Mouse (Mus musculus) forebrain, embryonic 13.5 days (tissue): ENCODE results near the gene Sh2d3c. TPM values are rescaled to one million over a fixed set of nuclear protein-coding genes. Genes with fewer than 3 reads are reported as not detected.

Experiments used
- ATAC-seq: fragments of 200-750 bp; cut with Nextera tagmentation; 2 replicates; pipeline ENCODE4 v1.8.0; 2017
- H3K27ac ChIP-seq: fragments of 300-500 bp; sonication (generic); 2 replicates; pipeline ENCODE4 v1.5.1; 2015; ENCODE audit warnings: inconsistent platforms, mild to moderate bottlenecking, moderate library complexity
- H3K27me3 ChIP-seq: fragments of 300-500 bp; sonication (generic); 2 replicates; pipeline ENCODE4 v1.6.1; 2015; ENCODE audit warnings: mild to moderate bottlenecking, inconsistent platforms
- H3K36me3 ChIP-seq: fragments of 300-500 bp; sonication (generic); 2 replicates; pipeline ENCODE4 v1.6.1; 2015; ENCODE audit warnings: mild to moderate bottlenecking, inconsistent platforms; ENCODE audit not compliant: poor library complexity, severe bottlenecking
- H3K4me1 ChIP-seq: fragments of 300-500 bp; sonication (generic); 2 replicates; pipeline ENCODE4 v1.6.1; 2015; ENCODE audit warnings: inconsistent platforms
- H3K4me2 ChIP-seq: fragments of 300-500 bp; sonication (generic); 2 replicates; pipeline ENCODE4 v1.6.1; 2015; ENCODE audit warnings: inconsistent platforms, mild to moderate bottlenecking, moderate library complexity
- H3K4me3 ChIP-seq: fragments of 300-500 bp; sonication (generic); 2 replicates; pipeline ENCODE4 v1.5.1; 2015; ENCODE audit warnings: mild to moderate bottlenecking, inconsistent platforms
- H3K9ac ChIP-seq: fragments of 300-500 bp; sonication (generic); 2 replicates; pipeline ENCODE4 v1.6.1; 2015; ENCODE audit warnings: mild to moderate bottlenecking, inconsistent platforms
- H3K9me3 ChIP-seq: fragments of 300-500 bp; sonication (generic); replicated peaks from 2 replicates; pipeline ENCODE4 v1.6.1; 2016; ENCODE audit warnings: inconsistent platforms
- WGBS: fragments of 180-500 bp; shearing (Covaris S2); methylation state at CpG from one replicate; pipeline ENCODE4 v1.1.7; 2015; 5-methylcytosine and 5-hydroxymethylcytosine counted together
- polyA plus RNA-seq: library from polyadenylated mRNA; unstranded; fragments of >200 nt; fragmentation: Nextera tagmentation; extraction: Ambion mirVana; gene quantifications from 2 replicates; pipeline ENCODE4 v1.2.1, GENCODE M21; 2015

The Sh2d3c gene
- polyA plus RNA-seq, result 23.5 and 29.2 TPM in 2 replicates

DNA sequence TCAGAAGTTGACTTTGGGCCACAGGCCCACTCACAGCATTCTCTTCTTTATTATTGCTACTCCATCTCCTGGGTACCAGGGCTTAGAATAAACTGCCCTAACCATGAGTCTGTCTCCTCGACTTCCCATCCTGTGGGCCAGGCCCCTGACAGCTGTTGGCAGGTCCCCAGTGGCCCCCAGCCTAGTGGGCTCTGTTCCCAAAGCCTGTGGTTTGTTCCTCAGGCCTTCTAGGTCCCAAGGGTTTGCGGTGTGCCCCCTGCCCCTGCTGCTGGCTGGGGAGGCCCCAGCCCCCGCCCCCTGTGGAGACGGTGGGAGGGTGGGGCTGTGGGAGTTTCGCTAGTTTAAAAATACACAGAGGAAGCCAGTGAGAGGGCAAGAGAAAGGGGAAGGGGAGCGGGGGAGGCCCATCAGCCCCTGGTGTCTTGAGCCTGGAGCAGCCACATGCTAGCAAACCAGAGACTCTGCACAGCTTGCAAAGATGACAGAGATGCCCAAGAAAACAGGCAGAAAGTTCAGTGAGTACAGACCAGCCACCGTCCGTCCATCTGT, at the start of gene Sh2d3c:
Gene Sh2d3c (plus strand): TSS at position 375 of the 549 bp plus-strand sequence.
- WGBS, result 57% methylated on average over 8 of the region's 8 CpGs
- H3K27ac ChIP-seq, result no peak within 1 kb of the TSS
- H3K4me2 ChIP-seq, result no peak within 1 kb of the TSS

GRCm38 (mm10) chr2:32671147-32671546, 49.7 kb upstream of the Sh2d3c start:
- no peak for ATAC-seq
- Histone ChIP-seq H3K4me2 (no peak overlapping the region), H3K27me3 (no peaks in the 10 kb centered on the region), H3K9ac (no peak overlapping the region), H3K4me1 (no peaks in the 10 kb centered on the region; the same call in 1 of the 2 replicates), H3K9me3 (no peaks in the 10 kb centered on the region), H3K36me3 (no peaks in the 10 kb centered on the region), H3K27ac (no peak overlapping the region), H3K4me3 (no peak overlapping the region)
- 87% methylated on average over 9 of the region's 9 CpGs for WGBS

More for the DNA sequence above, at the start of gene Sh2d3c:
- no peaks in the 10 kb centered on the region for H3K27me3 ChIP-seq
- peak within 1 kb of the TSS; percentile 45; the same call in 1 of the 2 replicates for H3K9ac ChIP-seq
- H3K4me3 ChIP-seq, result no peak within 1 kb of the TSS
- ATAC-seq, result no peak
- H3K9me3 ChIP-seq, result no peaks in the 10 kb centered on the region
- H3K4me1 ChIP-seq, result peaks cover 5% of the 10 kb centered on the region
- no peaks in the 10 kb centered on the region for H3K36me3 ChIP-seq

DNA sequence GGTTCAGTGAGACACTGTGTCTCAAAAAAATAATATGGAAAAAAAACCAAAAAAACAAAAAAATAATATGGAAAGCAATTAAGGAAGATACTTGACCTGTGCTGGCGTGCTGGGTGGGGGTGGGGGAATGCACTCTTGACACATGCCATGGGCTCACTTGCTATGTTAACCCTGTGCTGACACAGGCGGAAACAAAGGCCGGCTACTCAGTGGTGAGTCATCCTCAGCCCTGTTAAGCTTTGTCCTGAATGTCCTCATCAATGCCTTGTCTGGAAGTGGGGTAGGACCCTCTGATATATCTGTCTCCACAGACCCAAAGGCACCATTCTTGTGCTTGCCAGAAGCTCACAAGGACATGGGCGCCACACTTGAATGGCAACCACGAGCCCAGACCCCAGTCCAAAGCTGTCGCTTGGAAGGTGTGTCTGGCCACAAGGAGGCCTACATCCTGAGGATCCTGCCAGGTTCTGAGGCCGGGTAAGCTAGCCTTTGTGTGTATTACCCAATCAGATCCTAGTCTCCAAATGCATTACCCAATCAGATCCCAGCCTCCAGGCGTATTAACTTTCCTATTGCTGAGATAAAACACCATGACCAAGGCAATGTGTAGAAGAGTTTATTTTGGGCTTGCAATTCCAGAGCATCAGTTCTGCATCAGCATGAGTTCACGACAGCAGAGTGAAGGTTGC, 48.8 kb upstream of the Sh2d3c start:
- Histone ChIP-seq H3K4me1 (no peaks in the 10 kb centered on the region; the same call in 1 of the 2 replicates), H3K4me2 (no peak overlapping the region), H3K4me3 (no peak overlapping the region), H3K36me3 (no peaks in the 10 kb centered on the region), H3K27me3 (no peaks in the 10 kb centered on the region), H3K9ac (no peak overlapping the region), H3K27ac (no peak overlapping the region), H3K9me3 (no peaks in the 10 kb centered on the region)
- ATAC-seq, result no peak
- 64% methylated on average over 9 of the region's 9 CpGs for WGBS

GRCm38 (mm10) chr2:32673176-32673917, 47.5 kb upstream of the Sh2d3c start:
- Histone ChIP-seq H3K9ac (no peak overlapping the region), H3K4me3 (no peak overlapping the region), H3K36me3 (no peaks in the 10 kb centered on the region), H3K4me1 (no peaks in the 10 kb centered on the region), H3K4me2 (no peak overlapping the region), H3K27ac (no peak overlapping the region), H3K27me3 (no peaks in the 10 kb centered on the region), H3K9me3 (no peaks in the 10 kb centered on the region)
- 85% methylated on average over 16 of the region's 16 CpGs for WGBS
- no peak for ATAC-seq

DNA sequence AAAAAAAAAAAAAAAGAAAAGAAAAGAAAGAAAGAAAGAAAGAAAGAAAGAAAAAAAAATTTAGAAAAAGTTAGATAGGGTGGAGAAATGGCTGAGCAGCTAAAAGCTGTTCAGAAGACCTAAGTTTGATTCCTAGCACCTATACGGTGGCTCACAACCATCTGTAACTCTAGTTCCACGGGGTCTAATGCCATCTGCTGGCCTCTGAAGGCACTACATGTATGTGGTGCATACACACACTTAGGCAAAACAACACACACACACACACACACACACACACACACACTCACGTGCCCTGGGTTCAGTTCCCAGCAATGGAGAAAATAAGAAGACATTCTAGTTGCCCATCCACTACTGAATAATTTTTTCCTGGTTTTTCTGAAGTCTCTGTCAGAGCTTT, 44.0 kb upstream of the Sh2d3c start:
- Histone ChIP-seq H3K4me3 (no peak overlapping the region), H3K4me2 (no peak overlapping the region), H3K9me3 (no peaks in the 10 kb centered on the region), H3K27ac (no peak overlapping the region), H3K9ac (no peak overlapping the region), H3K4me1 (no peaks in the 10 kb centered on the region), H3K27me3 (no peaks in the 10 kb centered on the region), H3K36me3 (no peaks in the 10 kb centered on the region)
- WGBS, result 89% methylated on average over 3 of the region's 3 CpGs
- no peak for ATAC-seq

DNA sequence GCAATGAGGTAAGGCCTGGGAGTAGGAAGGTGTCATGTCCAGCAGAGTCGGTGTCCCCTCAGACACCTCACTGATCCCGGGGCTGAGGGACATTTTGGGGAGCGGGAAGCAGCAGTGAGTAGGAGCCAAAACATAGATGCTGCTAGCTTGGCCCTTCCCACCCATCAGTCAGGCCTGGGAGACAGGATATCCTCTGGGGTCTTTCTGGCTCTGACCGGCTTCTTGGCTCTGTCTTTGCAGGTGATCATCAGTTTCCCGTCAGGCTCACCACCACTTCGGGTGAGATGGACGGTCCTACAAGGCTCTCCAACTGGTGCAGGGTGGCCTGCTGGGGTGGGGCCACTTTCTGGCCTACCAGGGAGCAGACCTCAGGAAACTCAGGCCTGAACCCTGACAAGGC, 43.2 kb upstream of the Sh2d3c start:
- H3K36me3 ChIP-seq, result peaks cover 5% of the 10 kb centered on the region
- no peak overlapping the region for H3K9ac ChIP-seq
- H3K9me3 ChIP-seq, result no peaks in the 10 kb centered on the region
- ATAC-seq, result no peak
- no peak overlapping the region for H3K4me3 ChIP-seq
- WGBS, result 97% methylated on average over 7 of the region's 7 CpGs
- H3K4me1 ChIP-seq, result no peaks in the 10 kb centered on the region
- H3K27ac ChIP-seq, result no peak overlapping the region
- H3K4me2 ChIP-seq, result no peak overlapping the region
- H3K27me3 ChIP-seq, result no peaks in the 10 kb centered on the region

DNA sequence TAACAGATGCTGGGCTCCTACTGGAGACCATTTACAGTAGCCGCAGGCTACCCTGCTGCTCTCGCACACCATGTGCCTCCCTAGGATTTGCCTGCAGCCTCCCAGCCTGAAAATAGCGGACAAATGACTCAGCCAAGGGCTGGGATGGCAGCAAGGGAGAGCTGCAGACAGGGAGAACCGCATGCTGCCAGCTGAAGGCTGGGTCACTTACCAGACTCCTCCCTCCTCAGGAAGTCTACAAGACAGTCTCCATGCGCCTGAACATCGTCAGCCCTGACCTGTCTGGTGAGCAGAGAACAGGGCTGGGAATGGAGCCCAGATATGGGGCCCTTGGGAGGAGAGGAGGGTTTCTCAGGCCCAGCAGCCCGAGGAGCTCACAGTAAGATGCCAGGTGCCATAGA, 40.8 kb upstream of the Sh2d3c start:
- Histone ChIP-seq H3K27me3 (no peaks in the 10 kb centered on the region), H3K27ac (no peak overlapping the region), H3K9ac (no peak overlapping the region; the same call in 1 of the 2 replicates), H3K4me3 (no peak overlapping the region), H3K36me3 (peaks cover 29% of the 10 kb centered on the region), H3K4me2 (no peak overlapping the region), H3K9me3 (no peaks in the 10 kb centered on the region), H3K4me1 (no peaks in the 10 kb centered on the region)
- ATAC-seq, result no peak
- 62% methylated on average over 7 of the region's 7 CpGs for WGBS

DNA sequence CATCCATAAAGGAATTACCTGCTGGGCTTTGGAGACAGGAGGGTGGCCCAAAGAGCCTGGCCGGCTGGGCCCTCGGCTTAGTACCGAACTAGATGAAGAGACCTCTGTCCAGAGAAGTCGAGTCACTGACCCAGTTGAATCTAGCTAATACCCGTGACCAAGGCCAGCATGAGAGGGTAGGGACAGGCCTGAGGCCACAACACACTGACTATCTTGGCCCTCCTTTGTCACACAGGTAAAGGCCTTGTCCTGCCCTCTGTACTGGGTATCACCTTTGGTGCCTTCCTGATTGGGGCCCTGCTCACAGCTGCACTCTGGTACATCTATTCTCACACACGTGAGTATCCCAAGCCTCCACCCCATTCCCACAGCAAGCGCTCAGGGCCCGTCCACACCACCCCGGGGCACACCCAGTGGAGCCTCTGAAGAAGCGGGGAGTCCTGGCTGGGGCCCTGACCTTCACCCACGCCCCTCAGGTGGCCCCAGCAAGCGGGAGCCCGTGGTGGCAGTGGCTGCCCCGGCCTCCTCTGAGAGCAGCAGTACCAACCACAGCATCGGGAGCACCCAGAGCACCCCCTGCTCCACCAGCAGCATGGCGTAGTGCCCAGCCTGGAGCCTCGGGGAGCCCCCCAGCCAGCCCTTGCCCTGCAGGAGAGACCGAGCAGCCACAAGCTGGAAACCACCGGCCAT, 39.7 kb upstream of the Sh2d3c start:
- Histone ChIP-seq H3K4me2 (no peak overlapping the region), H3K27ac (no peak overlapping the region), H3K9me3 (no peaks in the 10 kb centered on the region), H3K4me1 (no peaks in the 10 kb centered on the region), H3K36me3 (peaks cover 39% of the 10 kb centered on the region), H3K27me3 (no peaks in the 10 kb centered on the region), H3K9ac (no peak overlapping the region; the same call in 1 of the 2 replicates), H3K4me3 (no peak overlapping the region)
- ATAC-seq, result no peak
- WGBS, result 90% methylated on average over 19 of the region's 19 CpGs

DNA sequence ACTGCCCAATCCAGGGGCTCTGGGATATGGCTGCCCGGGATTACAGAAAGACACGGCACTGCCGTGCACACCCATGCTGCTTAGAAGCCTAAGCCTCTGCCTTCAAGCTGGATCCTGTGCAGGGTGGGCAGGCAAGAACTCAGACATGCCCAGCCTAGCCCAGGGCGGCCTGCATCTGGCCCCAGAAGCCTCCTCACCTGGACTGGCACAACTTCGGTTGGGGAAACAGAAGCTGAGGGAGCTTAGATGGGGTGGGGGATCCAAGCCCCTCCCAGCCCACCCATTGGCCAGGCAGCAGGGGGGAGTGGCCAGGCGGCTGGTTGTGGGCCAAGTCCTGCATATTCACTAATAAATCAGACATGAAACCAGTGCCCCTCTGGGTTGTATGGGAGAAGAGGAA, 39.1 kb upstream of the Sh2d3c start:
- no peak overlapping the region for H3K27ac ChIP-seq
- H3K4me2 ChIP-seq, result no peak overlapping the region
- H3K4me3 ChIP-seq, result no peak overlapping the region
- WGBS, result 57% methylated on average over 6 of the region's 6 CpGs
- no peaks in the 10 kb centered on the region for H3K27me3 ChIP-seq
- H3K36me3 ChIP-seq, result peaks cover 46% of the 10 kb centered on the region
- no peak overlapping the region for H3K9ac ChIP-seq
- 0 out of 2 replicates have a peak, but pooled peaks have one; percentile 27 for ATAC-seq
- no peaks in the 10 kb centered on the region for H3K4me1 ChIP-seq
- no peaks in the 10 kb centered on the region for H3K9me3 ChIP-seq

- WGBS, result 84% methylated on average over 14 of the region's 14 CpGs
- no peak overlapping the region for H3K4me2 ChIP-seq
- H3K27ac ChIP-seq, result no peak overlapping the region
- H3K36me3 ChIP-seq, result peaks cover 56% of the 10 kb centered on the region
- H3K4me3 ChIP-seq, result no peak overlapping the region
- H3K9me3 ChIP-seq, result no peaks in the 10 kb centered on the region
- H3K4me1 ChIP-seq, result no peaks in the 10 kb centered on the region
- no peak overlapping the region for H3K9ac ChIP-seq
- ATAC-seq, result no peak
- no peaks in the 10 kb centered on the region for H3K27me3 ChIP-seq
These were observed 38.0 kb upstream of the Sh2d3c start for GRCm38 (mm10) chr2:32682721-32683417.

DNA sequence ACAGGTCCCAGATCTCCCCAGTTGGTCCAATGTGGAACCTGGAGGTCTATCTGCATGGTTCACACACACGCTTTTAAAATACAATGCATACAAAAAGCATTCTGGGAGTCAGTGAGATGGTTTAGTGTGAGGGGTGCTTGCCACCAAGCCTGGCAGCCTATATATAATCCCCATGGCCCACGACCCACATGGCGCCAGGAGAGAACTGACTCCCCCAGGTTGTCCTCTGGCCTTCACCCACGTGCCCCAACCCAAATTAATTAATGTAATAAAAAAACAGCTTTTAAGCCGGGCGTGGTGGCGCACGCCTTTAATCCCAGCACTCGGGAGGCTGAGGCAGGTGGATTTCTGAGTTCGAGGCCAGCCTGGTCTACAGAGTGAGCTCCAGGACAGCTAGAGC, 37.2 kb upstream of the Sh2d3c start:
- WGBS, result 91% methylated on average over 10 of the region's 10 CpGs

More for the DNA sequence above, 37.2 kb upstream of the Sh2d3c start:
- H3K36me3 ChIP-seq, result peaks cover 59% of the 10 kb centered on the region
- H3K4me2 ChIP-seq, result no peak overlapping the region
- H3K4me1 ChIP-seq, result no peaks in the 10 kb centered on the region
- no peak overlapping the region for H3K9ac ChIP-seq
- H3K27ac ChIP-seq, result no peak overlapping the region
- H3K9me3 ChIP-seq, result no peaks in the 10 kb centered on the region
- ATAC-seq, result no peak
- H3K4me3 ChIP-seq, result no peak overlapping the region
- no peaks in the 10 kb centered on the region for H3K27me3 ChIP-seq
